Mouse (Mus musculus): ENCODE data around the gene Hax1.

The Hax1 gene

GRCm38 (mm10) chr3:89962059-89962750 lies 36.4 kb downstream of the Hax1 start:
- DNase-seq (ENCODE audit: low read depth, low spot score) = no peak

- DNase-seq (ENCODE audit: low read depth, low spot score) = no peak
Measured at GRCm38 (mm10) chr3:89961436-89961835, 37.1 kb downstream of the Hax1 start.

- peak; percentile 93 for DNase-seq (ENCODE audit: low read depth, low spot score)
Measured at GRCm38 (mm10) chr3:89960469-89960868, 38.1 kb downstream of the Hax1 start.

- peak; percentile 93 for DNase-seq (ENCODE audit: low read depth, low spot score)
Measured at GRCm38 (mm10) chr3:89959435-89959834, 39.1 kb downstream of the Hax1 start.

GRCm38 (mm10) chr3:89957880-89958279 lies 40.7 kb downstream of the Hax1 start:
- no peak for DNase-seq (ENCODE audit: low read depth, low spot score)

- no peak for DNase-seq (ENCODE audit: low read depth, low spot score)
Measured at GRCm38 (mm10) chr3:89956177-89956971, 42.2 kb downstream of the Hax1 start.

GRCm38 (mm10) chr3:89953420-89953819 lies 45.2 kb downstream of the Hax1 start:
- DNase-seq (ENCODE audit: low read depth, low spot score) = peak; percentile 68

- DNase-seq (ENCODE audit: low read depth, low spot score) = peak; percentile 64
Measured at GRCm38 (mm10) chr3:89948655-89949054, 49.9 kb downstream of the Hax1 start.

GRCm38 (mm10) chr3:89948021-89948420 lies 50.6 kb downstream of the Hax1 start:
- DNase-seq (ENCODE audit: low read depth, low spot score) = no peak
